Mouse (Mus musculus): ENCODE data around the gene Parp8. TPM values are rescaled to one million over a fixed set of nuclear protein-coding genes. Genes with fewer than 3 reads are reported as not detected.

The Parp8 gene
- total and polyA plus RNA-seq, 2 experiments from 2014 or later: 7.9 to 11.0 TPM

- TF ChIP-seq CTCF (IDR thresholded peaks at IDR 0.05; ENCODE audit: low read depth): no peak
- no peak for TF ChIP-seq EP300 (IDR thresholded peaks at IDR 0.05; ENCODE audit: low read depth)
- Histone ChIP-seq H3K9ac (replicated peaks; ENCODE audit: low read depth, low read length) (no peak overlapping the region), H3K4me3 (ENCODE audit: low read depth, low read length) (no peak overlapping the region), H3K36me3 (replicated peaks; ENCODE audit: control insufficient read depth, insufficient read depth, low read length) (no peaks in the 10 kb centered on the region), H3K27me3 (ENCODE audit: control insufficient read depth, insufficient read depth, low read length) (no peaks in the 10 kb centered on the region), H3K27ac (ENCODE audit: low read depth) (no peak overlapping the region), H3K9me3 (replicated peaks; ENCODE audit: control insufficient read depth, low read length) (no peaks in the 10 kb centered on the region), H3K4me1 (ENCODE audit: control insufficient read depth, insufficient read depth) (peaks cover 4% of the 10 kb centered on the region; the same call in 1 of the 2 replicates), H3K4me2 (ENCODE audit: low read depth, low read length) (no peak overlapping the region)
- WGBS: 89% methylated on average over 5 of the region's 5 CpGs
- no peak for DNase-seq (ENCODE audit: low spot score)
- ATAC-seq (ENCODE audit: insufficient read depth, low read depth): no peak
Observed at GRCm38 (mm10) chr13:117033676-117034308, 8.5 kb upstream of the Parp8 start.

- Histone ChIP-seq H3K27me3 (ENCODE audit: control insufficient read depth, insufficient read depth, low read length) (no peaks in the 10 kb centered on the region), H3K9ac (replicated peaks; ENCODE audit: low read depth, low read length) (no peak overlapping the region), H3K4me1 (ENCODE audit: control insufficient read depth, insufficient read depth) (peaks cover 4% of the 10 kb centered on the region; the same call in 1 of the 2 replicates), H3K9me3 (replicated peaks; ENCODE audit: control insufficient read depth, low read length) (no peaks in the 10 kb centered on the region), H3K4me3 (ENCODE audit: low read depth, low read length) (no peak overlapping the region), H3K36me3 (replicated peaks; ENCODE audit: control insufficient read depth, insufficient read depth, low read length) (no peaks in the 10 kb centered on the region), H3K4me2 (ENCODE audit: low read depth, low read length) (no peak overlapping the region), H3K27ac (ENCODE audit: low read depth) (no peak overlapping the region)
- WGBS: 84% methylated on average over 1 of the region's 1 CpGs
- TF ChIP-seq EP300 (IDR thresholded peaks at IDR 0.05; ENCODE audit: low read depth): no peak
- no peak for TF ChIP-seq CTCF (IDR thresholded peaks at IDR 0.05; ENCODE audit: low read depth)
- DNase-seq (ENCODE audit: low spot score) (no peak), ATAC-seq (ENCODE audit: insufficient read depth, low read depth) (no peak)
Observed at GRCm38 (mm10) chr13:117032402-117032801, 7.1 kb upstream of the Parp8 start.

DNA sequence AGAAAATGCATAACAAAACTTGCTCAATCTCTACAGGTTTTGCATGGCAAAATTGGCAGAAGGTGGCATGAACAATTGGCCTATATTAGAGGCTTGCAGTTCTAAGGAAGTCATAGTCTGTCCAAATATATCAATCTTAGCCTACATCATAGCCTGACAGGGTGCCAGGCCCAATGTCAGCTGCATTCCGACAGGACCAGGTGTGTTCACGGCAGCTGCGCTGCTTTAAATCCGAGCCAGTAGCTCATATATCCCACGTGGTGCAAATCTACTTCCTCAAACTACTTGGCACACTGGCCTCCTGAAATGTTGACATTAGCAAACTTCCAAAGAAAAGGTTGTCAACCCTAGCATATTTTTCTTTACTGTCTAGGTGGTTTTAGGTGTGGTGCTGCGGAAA lies 6.2 kb upstream of the Parp8 start:
- TF ChIP-seq CTCF (IDR thresholded peaks at IDR 0.05; ENCODE audit: low read depth) (no peak), EP300 (IDR thresholded peaks at IDR 0.05; ENCODE audit: low read depth) (no peak)
- no peak overlapping the region for H3K9ac ChIP-seq (replicated peaks; ENCODE audit: low read depth, low read length)
- no peaks in the 10 kb centered on the region for H3K36me3 ChIP-seq (replicated peaks; ENCODE audit: control insufficient read depth, insufficient read depth, low read length)
- DNase-seq (ENCODE audit: low spot score): no peak
- H3K4me3 ChIP-seq (ENCODE audit: low read depth, low read length): no peak overlapping the region
- H3K27ac ChIP-seq (ENCODE audit: low read depth): no peak overlapping the region
- H3K27me3 ChIP-seq (ENCODE audit: control insufficient read depth, insufficient read depth, low read length): no peaks in the 10 kb centered on the region
- peaks cover 4% of the 10 kb centered on the region; the same call in 1 of the 2 replicates for H3K4me1 ChIP-seq (ENCODE audit: control insufficient read depth, insufficient read depth)
- WGBS: 70% methylated on average over 6 of the region's 6 CpGs
- ATAC-seq (ENCODE audit: insufficient read depth, low read depth): no peak
- no peak overlapping the region for H3K4me2 ChIP-seq (ENCODE audit: low read depth, low read length)
- no peaks in the 10 kb centered on the region for H3K9me3 ChIP-seq (replicated peaks; ENCODE audit: control insufficient read depth, low read length)

DNA sequence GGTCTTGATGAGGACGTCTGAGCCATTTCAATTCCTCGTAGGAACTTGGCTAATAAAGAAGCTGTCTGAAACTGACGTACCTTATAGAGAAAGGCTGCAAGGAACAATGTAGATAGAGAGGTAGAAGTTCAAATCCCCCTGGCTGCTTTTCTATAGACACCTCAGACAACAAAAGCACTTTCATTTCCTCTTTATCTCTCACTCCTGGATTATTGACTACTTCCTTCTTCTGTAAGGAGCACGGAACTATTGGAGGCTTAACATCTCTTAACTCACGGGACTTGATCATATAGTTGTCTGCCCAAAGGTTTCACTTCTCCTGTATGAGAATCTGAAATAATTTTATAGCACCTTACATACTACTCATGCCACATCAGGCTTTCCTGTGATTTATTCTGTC lies 2.9 kb upstream of the Parp8 start:
- TF ChIP-seq EP300 (IDR thresholded peaks at IDR 0.05; ENCODE audit: low read depth): no peak
- TF ChIP-seq CTCF (IDR thresholded peaks at IDR 0.05; ENCODE audit: low read depth): no peak
- no peak for ATAC-seq (ENCODE audit: insufficient read depth, low read depth)

DNA sequence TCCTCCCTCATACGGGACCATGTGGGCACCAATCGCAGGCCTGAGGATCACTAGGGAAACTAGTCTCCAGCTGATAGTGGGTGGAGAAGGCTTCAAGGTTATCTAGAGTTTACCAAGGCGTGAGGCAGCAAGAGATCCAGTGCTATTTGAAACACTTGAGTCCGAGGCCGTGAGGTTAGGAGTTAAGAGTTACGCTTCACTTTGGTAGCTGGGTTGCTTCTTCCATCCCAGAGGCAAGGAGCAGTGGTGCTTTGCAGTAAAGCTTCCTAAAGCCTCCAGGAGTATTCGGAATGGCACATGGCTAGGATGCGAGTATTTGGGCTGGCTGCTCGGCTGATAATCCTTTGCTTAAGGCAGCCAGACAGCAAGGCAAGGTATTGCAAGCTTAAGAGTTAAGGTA lies 2.0 kb upstream of the Parp8 start:
- Histone ChIP-seq H3K27me3 (ENCODE audit: control insufficient read depth, insufficient read depth, low read length) (no peaks in the 10 kb centered on the region), H3K9me3 (replicated peaks; ENCODE audit: control insufficient read depth, low read length) (no peaks in the 10 kb centered on the region), H3K4me2 (ENCODE audit: low read depth, low read length) (no peak overlapping the region), H3K36me3 (replicated peaks; ENCODE audit: control insufficient read depth, insufficient read depth, low read length) (no peaks in the 10 kb centered on the region), H3K4me1 (ENCODE audit: control insufficient read depth, insufficient read depth) (peaks cover 5% of the 10 kb centered on the region; the same call in 1 of the 2 replicates), H3K4me3 (ENCODE audit: low read depth, low read length) (no peak overlapping the region), H3K9ac (replicated peaks; ENCODE audit: low read depth, low read length) (no peak overlapping the region), H3K27ac (ENCODE audit: low read depth) (no peak overlapping the region)
- no peak for TF ChIP-seq CTCF (IDR thresholded peaks at IDR 0.05; ENCODE audit: low read depth)
- TF ChIP-seq EP300 (IDR thresholded peaks at IDR 0.05; ENCODE audit: low read depth): no peak
- ATAC-seq (ENCODE audit: insufficient read depth, low read depth): no peak
- WGBS: 69% methylated on average over 9 of the region's 9 CpGs
- DNase-seq (ENCODE audit: low spot score): no peak

More for the DNA sequence above, 2.9 kb upstream of the Parp8 start:
- Histone ChIP-seq H3K27ac (ENCODE audit: low read depth) (no peak overlapping the region), H3K9me3 (replicated peaks; ENCODE audit: control insufficient read depth, low read length) (no peaks in the 10 kb centered on the region), H3K4me3 (ENCODE audit: low read depth, low read length) (no peak overlapping the region), H3K36me3 (replicated peaks; ENCODE audit: control insufficient read depth, insufficient read depth, low read length) (no peaks in the 10 kb centered on the region), H3K9ac (replicated peaks; ENCODE audit: low read depth, low read length) (no peak overlapping the region), H3K4me1 (ENCODE audit: control insufficient read depth, insufficient read depth) (peaks cover 4% of the 10 kb centered on the region; the same call in 1 of the 2 replicates), H3K4me2 (ENCODE audit: low read depth, low read length) (no peak overlapping the region), H3K27me3 (ENCODE audit: control insufficient read depth, insufficient read depth, low read length) (no peaks in the 10 kb centered on the region)
- 52% methylated on average over 5 of the region's 5 CpGs for WGBS
- DNase-seq (ENCODE audit: low spot score): no peak
